In the genomic region with DNA sequence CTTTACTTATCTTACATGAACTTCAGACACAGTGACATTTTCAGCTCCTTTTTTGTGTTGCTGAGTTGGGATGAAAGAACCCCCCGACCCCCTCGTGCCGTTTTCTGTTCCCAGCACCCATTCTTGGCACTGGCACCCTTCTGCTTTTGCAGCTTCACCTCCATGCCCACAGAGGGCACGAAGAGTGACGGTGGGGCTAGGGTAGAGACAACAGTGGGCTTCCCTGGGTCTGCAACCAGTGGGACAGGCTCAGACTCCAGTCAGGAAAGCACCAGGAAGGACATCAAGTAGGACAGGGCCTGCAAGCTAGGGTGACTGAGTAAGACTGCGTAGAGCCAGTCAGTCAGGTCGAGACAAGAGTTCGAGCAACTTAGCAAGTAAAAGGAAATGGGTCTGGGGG, we compare ENCODE assay signal across 11 mouse cellular contexts. TPM values are rescaled to one million over a fixed set of nuclear protein-coding genes. Genes with fewer than 3 reads are reported as not detected.
DNase-seq lines count a peak whose midpoint lies in the region; ATAC-seq and TF ChIP-seq lines count a peak whose summit lies in the region.
"Had no signal": no experiment of that assay in that cellular context is flagged by ENCODE, and none has a peak within 500 bp of the region (broad histone marks: within the 10 kb centered on the region; RNA-seq: fewer than 3 reads in every experiment).

No protein-coding gene starts in this region.

- DNase-seq in cerebellum, adult 2 months: no peak
- DNase-seq in cerebellum, postnatal 10 days: no peak
- no peak for DNase-seq in ovary, postnatal 36 days (ENCODE audit: low spot score)
- no peak for DNase-seq in adrenal gland, postnatal 25 days

- TF ChIP-seq CTCF in cerebellum, adult 2 months (IDR thresholded peaks at IDR 0.05; ENCODE audit: borderline replicate concordance, insufficient read depth, low read depth, low read length): no peak

- H3K4me1 ChIP-seq in cerebellum, adult 2 months (ENCODE audit: control insufficient read depth, insufficient read depth, low read length): peaks cover 31% of the 10 kb centered on the region
- H3K4me1 ChIP-seq in megakaryocyte, embryonic 14.5 days: peaks cover 50% of the 10 kb centered on the region
- H3K4me1 ChIP-seq in liver, embryonic 12.5 days: peaks cover 50% of the 10 kb centered on the region
- peaks cover 27% of the 10 kb centered on the region for H3K4me1 ChIP-seq in stomach, embryonic 16.5 days (ENCODE audit: control insufficient read depth, insufficient read depth, low read length)

- H3K4me2 ChIP-seq in liver, embryonic 12.5 days: peak overlapping the region; percentile 84
- H3K4me2 ChIP-seq in stomach, embryonic 16.5 days (ENCODE audit: low read depth, low read length): peak overlapping the region; percentile 96

- H3K9me3 ChIP-seq in megakaryocyte, embryonic 14.5 days: no peaks in the 10 kb centered on the region
- H3K9me3 ChIP-seq in liver, embryonic 12.5 days (replicated peaks): no peaks in the 10 kb centered on the region
- H3K9me3 ChIP-seq in stomach, embryonic 16.5 days (replicated peaks; ENCODE audit: control insufficient read depth, low read length): no peaks in the 10 kb centered on the region

- H3K4me3 ChIP-seq in cerebellum, adult 2 months (replicated peaks; ENCODE audit: insufficient read depth, low read depth, low read length): peak overlapping the region; percentile 35
- H3K4me3 ChIP-seq in megakaryocyte, embryonic 14.5 days (replicated peaks): peak overlapping the region; percentile 5
- peak overlapping the region; percentile 58 for H3K4me3 ChIP-seq in liver, embryonic 12.5 days
- H3K4me3 ChIP-seq in stomach, embryonic 16.5 days (replicated peaks; ENCODE audit: low read length): peak overlapping the region; percentile 57

- 0 out of 2 replicates have a peak overlapping the region, but pooled peaks have one; percentile 28 for H3K9ac ChIP-seq in liver, embryonic 12.5 days
- peak overlapping the region; percentile 70 for H3K9ac ChIP-seq in stomach, embryonic 16.5 days (ENCODE audit: low read length)

- H3K27me3 ChIP-seq in cerebellum, adult 2 months (ENCODE audit: control insufficient read depth, insufficient read depth, low read length): no peaks in the 10 kb centered on the region
- peaks cover 84% of the 10 kb centered on the region for H3K27me3 ChIP-seq in megakaryocyte, embryonic 14.5 days (replicated peaks)
- peaks cover 44% of the 10 kb centered on the region for H3K27me3 ChIP-seq in liver, embryonic 12.5 days (replicated peaks)
- H3K27me3 ChIP-seq in stomach, embryonic 16.5 days (ENCODE audit: control insufficient read depth, insufficient read depth, low read length): peaks cover 15% of the 10 kb centered on the region

- no peak for ATAC-seq in megakaryocyte, adult 5-6 weeks (ENCODE audit: poor library complexity, severe bottlenecking)
- no peak for ATAC-seq in liver, embryonic 12.5 days
- no peak for ATAC-seq in stomach, embryonic 16.5 days (ENCODE audit: insufficient read depth, low FRiP score)

- peaks cover 13% of the 10 kb centered on the region for H3K36me3 ChIP-seq in megakaryocyte, embryonic 14.5 days (replicated peaks; ENCODE audit: low read length)
- H3K36me3 ChIP-seq in liver, embryonic 12.5 days: peaks cover 3% of the 10 kb centered on the region; the same call in 1 of the 2 replicates
- 0 out of 2 replicates have a peak, but pooled peaks cover under 1% of the 10 kb centered on the region for H3K36me3 ChIP-seq in stomach, embryonic 16.5 days (ENCODE audit: control insufficient read depth, insufficient read depth, low read length)

- TF ChIP-seq POLR2A in cerebellum, adult 2 months (IDR thresholded peaks at IDR 0.05; ENCODE audit: borderline replicate concordance, insufficient read depth, low read length): no peak

- H3K27ac ChIP-seq in cerebellum, adult 2 months (ENCODE audit: insufficient read depth, low read length): no peak overlapping the region
- no peak overlapping the region for H3K27ac ChIP-seq in liver, embryonic 12.5 days
- peak overlapping the region; percentile 50 for H3K27ac ChIP-seq in stomach, embryonic 16.5 days (ENCODE audit: low read length)

- WGBS in cerebellum, adult 2 months: 63% methylated on average over 8 of the region's 8 CpGs
- 49% methylated on average over 8 of the region's 8 CpGs for WGBS in liver, embryonic 12.5 days (ENCODE audit: insufficient replicate concordance)
- WGBS in stomach, embryonic 16.5 days: 46% methylated on average over 8 of the region's 8 CpGs

RNA-seq across cellular contexts. Expression of a gene that starts 1.7 kb away (rescaled TPM):
- 423 and 427 TPM in 2 replicates for polyA plus RNA-seq in cerebellum, adult 2 months (2012; rRNA removed)
- polyA plus RNA-seq in megakaryocyte, embryonic 14.5 days (2012; ENCODE audit: insufficient read depth, low replicate concordance): 3.8 and 7.6 TPM in 2 replicates
- 0.14 TPM in 1 of 2 replicates, not detected in the other for total RNA-seq in megakaryocyte, adult 5-6 weeks (2015)
- total RNA-seq in megakaryocyte, adult 5-6 weeks (2017): not detected in 2 replicates
- polyA plus RNA-seq in liver, embryonic 12.5 days (2016; fragmentation: Nextera tagmentation; extraction: Ambion mirVana): 1.8 and 2.4 TPM in 2 replicates
- 11.3 and 14.2 TPM in 2 replicates for polyA plus RNA-seq in stomach, embryonic 16.5 days (2015; fragmentation: Nextera tagmentation; extraction: Ambion mirVana)
- total RNA-seq in adrenal gland, postnatal 25 days (2021): 7.4 and 7.9 TPM in 2 replicates

RNA-seq across cellular contexts. Expression of a gene that starts 1.9 kb away (rescaled TPM):
- 0.76 and 0.80 TPM in 2 replicates for polyA plus RNA-seq in cerebellum, adult 2 months (2012; rRNA removed)
- not detected in 2 replicates for polyA plus RNA-seq in megakaryocyte, embryonic 14.5 days (2012; ENCODE audit: insufficient read depth, low replicate concordance)
- total RNA-seq in megakaryocyte, adult 5-6 weeks (2015): not detected in 2 replicates
- not detected in 2 replicates for total RNA-seq in megakaryocyte, adult 5-6 weeks (2017)
- not detected in 2 replicates for polyA plus RNA-seq in liver, embryonic 12.5 days (2016; fragmentation: Nextera tagmentation; extraction: Ambion mirVana)
- 66.0 and 120 TPM in 2 replicates for polyA plus RNA-seq in stomach, embryonic 16.5 days (2015; fragmentation: Nextera tagmentation; extraction: Ambion mirVana)
- total RNA-seq in adrenal gland, postnatal 25 days (2021): not detected in 2 replicates
- total RNA-seq: adrenal gland, postnatal 14 days; gastrocnemius, postnatal 36 days; megakaryocyte-erythroid progenitor cell, adult 5-6 weeks had no signal

RNA-seq across cellular contexts. Expression of a gene that starts 3.7 kb away (rescaled TPM):
- not detected in 2 replicates for polyA plus RNA-seq in cerebellum, adult 2 months (2012; rRNA removed)
- polyA plus RNA-seq in megakaryocyte, embryonic 14.5 days (2012; ENCODE audit: insufficient read depth, low replicate concordance): not detected in 2 replicates
- not detected in 2 replicates for total RNA-seq in megakaryocyte, adult 5-6 weeks (2015)
- not detected in 2 replicates for total RNA-seq in megakaryocyte, adult 5-6 weeks (2017)
- polyA plus RNA-seq in liver, embryonic 12.5 days (2016; fragmentation: Nextera tagmentation; extraction: Ambion mirVana): 0.10 and 0.11 TPM in 2 replicates
- 0.23 and 0.64 TPM in 2 replicates for polyA plus RNA-seq in stomach, embryonic 16.5 days (2015; fragmentation: Nextera tagmentation; extraction: Ambion mirVana)
- not detected in 2 replicates for total RNA-seq in adrenal gland, postnatal 25 days (2021)
- total RNA-seq: adrenal gland, postnatal 14 days; gastrocnemius, postnatal 36 days; megakaryocyte-erythroid progenitor cell, adult 5-6 weeks had no signal

RNA-seq across cellular contexts. Expression of a gene that starts 6.1 kb away (rescaled TPM):
- 0.73 and 0.92 TPM in 2 replicates for polyA plus RNA-seq in cerebellum, adult 2 months (2012; rRNA removed)
- polyA plus RNA-seq in megakaryocyte, embryonic 14.5 days (2012; ENCODE audit: insufficient read depth, low replicate concordance): not detected in 2 replicates
- total RNA-seq in megakaryocyte, adult 5-6 weeks (2015): not detected in 2 replicates
- total RNA-seq in megakaryocyte, adult 5-6 weeks (2017): not detected in 2 replicates
- polyA plus RNA-seq in liver, embryonic 12.5 days (2016; fragmentation: Nextera tagmentation; extraction: Ambion mirVana): 0.17 TPM in 1 of 2 replicates, not detected in the other
- 0.71 and 1.1 TPM in 2 replicates for polyA plus RNA-seq in stomach, embryonic 16.5 days (2015; fragmentation: Nextera tagmentation; extraction: Ambion mirVana)
- not detected in 2 replicates for total RNA-seq in adrenal gland, postnatal 25 days (2021)
- total RNA-seq: adrenal gland, postnatal 14 days; gastrocnemius, postnatal 36 days; megakaryocyte-erythroid progenitor cell, adult 5-6 weeks had no signal

RNA-seq across cellular contexts. Expression of a gene that starts 6.4 kb away (rescaled TPM):
- 12.5 and 14.1 TPM in 2 replicates for polyA plus RNA-seq in cerebellum, adult 2 months (2012; rRNA removed)
- polyA plus RNA-seq in megakaryocyte, embryonic 14.5 days (2012; ENCODE audit: insufficient read depth, low replicate concordance): 1.1 TPM in 1 of 2 replicates, not detected in the other
- 4.7 TPM in 2 replicates for total RNA-seq in megakaryocyte, adult 5-6 weeks (2015)
- total RNA-seq in megakaryocyte, adult 5-6 weeks (2017): 1.7 TPM in 1 of 2 replicates, not detected in the other
- 4.4 and 4.8 TPM in 2 replicates for polyA plus RNA-seq in liver, embryonic 12.5 days (2016; fragmentation: Nextera tagmentation; extraction: Ambion mirVana)
- 10.1 and 12.8 TPM in 2 replicates for polyA plus RNA-seq in stomach, embryonic 16.5 days (2015; fragmentation: Nextera tagmentation; extraction: Ambion mirVana)
- 3.5 and 8.1 TPM in 2 replicates for total RNA-seq in adrenal gland, postnatal 25 days (2021)

Comparison
In these comparisons a context has a peak if more than half of its experiments do, and no peak if none do; other contexts are left out.
1. H3K4me3 ChIP-seq: peak in every context shown above with its lines; median percentile 58 in liver, embryonic 12.5 days; 57 in stomach, embryonic 16.5 days; 35 in cerebellum, adult 2 months; 5 in megakaryocyte, embryonic 14.5 days.
2. RNA of a gene that starts 1.7 kb away (polyA plus RNA-seq): 423 to 427 TPM in cerebellum, adult 2 months; 11.3 to 14.2 TPM in stomach, embryonic 16.5 days, 3.8 to 7.6 TPM in megakaryocyte, embryonic 14.5 days and 1.8 to 2.4 TPM in liver, embryonic 12.5 days; every median in the first group is over 10 times any median in the second.
3. RNA of a gene that starts 1.9 kb away (polyA plus RNA-seq): 66.0 to 120 TPM in stomach, embryonic 16.5 days; 0.76 to 0.80 TPM in cerebellum, adult 2 months, not detected in megakaryocyte, embryonic 14.5 days and not detected in liver, embryonic 12.5 days; every median in the first group is over 10 times any median in the second.